Mouse (Mus musculus) CD8-positive naive resting alpha-beta T cell, adult 2 months (primary cell): ENCODE results near the gene Sox13.

Experiments used
- DNase-seq, 2 experiments: peaks; one replicate each; pipeline ENCODE4 v3.0.0; 2022; ENCODE audit warnings: low read depth in 2 of 2, low spot score in 2 of 2

Sox13 gene

DNA sequence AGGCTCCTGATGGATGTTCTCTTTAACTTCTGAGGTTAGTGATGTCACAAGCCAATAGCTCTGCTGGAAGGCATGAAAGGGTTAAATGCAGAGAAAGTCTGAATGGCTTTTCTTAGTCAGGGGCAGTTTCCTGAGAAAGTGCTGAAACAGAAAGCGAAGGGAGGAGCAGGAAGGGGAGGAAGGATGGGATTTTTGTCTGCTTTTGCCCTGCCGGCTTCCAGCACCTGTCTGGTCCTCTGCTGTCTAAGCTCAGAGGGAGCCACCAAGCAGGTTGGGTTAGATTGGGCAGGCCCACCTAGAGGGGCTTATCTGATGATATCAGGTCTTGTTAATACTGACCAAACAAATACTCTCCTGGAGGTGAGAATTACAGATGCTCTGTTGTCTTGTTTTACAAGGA is 8.4 kb upstream of the Sox13 start:
- no peak for DNase-seq

DNA sequence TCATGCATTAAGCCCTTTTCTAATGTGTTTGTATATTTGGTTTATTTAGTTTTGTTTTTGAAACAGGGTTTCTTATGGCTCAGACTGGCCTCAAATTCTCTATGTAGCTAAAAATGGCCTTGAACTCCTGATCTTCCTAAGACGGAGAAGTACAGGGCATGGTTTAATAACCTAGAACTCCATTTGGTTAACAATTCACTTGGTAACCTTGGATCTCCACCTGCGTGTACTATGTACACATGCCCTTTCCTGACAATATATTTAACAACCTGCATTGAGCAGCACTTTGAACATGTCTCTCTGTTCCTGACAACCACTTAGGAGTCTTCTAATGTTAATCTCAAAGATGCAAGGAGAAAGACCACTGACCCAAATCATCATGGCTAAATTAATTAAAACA is 7.0 kb upstream of the Sox13 start:
- DNase-seq = no peak

DNA sequence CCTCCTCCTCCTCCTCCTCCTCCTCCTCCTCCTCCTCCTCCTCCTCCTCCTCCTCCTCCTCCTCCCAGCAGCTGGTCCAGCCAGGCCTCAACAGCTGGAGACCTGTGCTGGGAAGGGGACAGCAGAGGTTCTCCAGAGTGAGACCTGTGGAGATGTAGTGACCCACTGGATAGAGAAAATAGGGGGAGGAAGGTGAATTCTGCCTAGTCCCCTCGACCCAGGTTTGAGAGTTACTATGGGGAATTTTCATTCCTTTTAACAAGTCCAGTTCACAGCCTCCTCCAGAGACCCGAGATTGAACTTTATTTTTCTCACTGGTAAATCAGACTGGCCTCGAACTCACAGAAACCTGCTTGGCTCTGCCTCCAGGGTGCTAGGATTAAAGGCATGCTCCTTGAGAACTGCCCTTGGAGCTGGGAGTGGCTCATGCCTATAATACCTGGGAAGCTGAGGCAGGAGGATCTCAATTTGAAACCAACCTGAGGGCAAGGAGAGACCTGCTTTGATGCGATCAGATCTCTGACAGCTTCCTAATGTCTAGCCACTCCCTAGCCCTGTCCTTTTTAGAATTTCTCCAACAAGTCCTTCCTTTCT is 467 bp upstream of the Sox13 start:
- no peak for DNase-seq

DNA sequence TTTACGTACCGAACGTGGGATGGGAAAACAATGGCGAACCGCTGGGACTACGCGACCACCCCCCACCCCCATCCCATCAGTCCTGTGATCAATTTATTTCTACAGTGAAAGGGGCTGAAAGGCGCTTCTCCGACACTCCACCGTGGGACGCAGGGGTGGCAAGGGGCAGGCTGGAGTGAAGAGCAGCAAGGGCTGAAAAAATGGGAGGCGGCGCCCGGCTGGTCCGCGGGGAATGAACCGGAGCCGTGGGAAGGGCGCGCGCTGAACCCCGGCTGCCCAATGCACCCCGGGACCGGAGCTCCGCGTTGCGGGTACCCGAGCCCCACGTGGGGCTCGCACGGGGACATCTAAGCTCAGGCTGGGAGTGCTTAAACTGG is 1.0 kb downstream of the Sox13 start:
- no peak for DNase-seq

DNA sequence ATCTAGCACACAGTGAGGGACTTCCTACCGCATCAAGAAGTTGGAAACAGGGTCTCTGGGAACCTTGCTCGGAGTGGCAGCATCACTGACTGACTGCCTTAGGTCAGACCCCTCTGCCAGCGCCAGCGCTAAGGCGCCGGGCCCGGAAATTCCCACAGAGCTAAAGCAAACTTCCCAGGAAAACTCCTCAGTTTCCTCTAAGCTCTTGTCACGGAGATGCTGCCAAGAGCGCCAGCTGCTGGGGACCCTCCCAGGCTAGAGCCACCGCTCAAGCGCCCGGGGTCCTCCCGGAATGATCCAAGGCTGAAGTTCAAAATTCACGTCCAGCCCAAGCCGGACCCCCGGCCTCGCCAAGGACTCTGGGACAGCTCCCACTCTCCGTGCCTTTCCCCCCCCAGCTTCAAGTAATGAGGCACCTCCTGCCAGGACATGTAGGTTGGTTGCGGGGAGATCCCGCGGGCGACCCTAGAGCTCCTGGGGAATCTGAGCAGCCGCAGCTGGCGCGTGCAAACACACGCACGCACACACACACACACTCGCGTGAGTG is 1.5 kb downstream of the Sox13 start:
- DNase-seq = no peak

DNA sequence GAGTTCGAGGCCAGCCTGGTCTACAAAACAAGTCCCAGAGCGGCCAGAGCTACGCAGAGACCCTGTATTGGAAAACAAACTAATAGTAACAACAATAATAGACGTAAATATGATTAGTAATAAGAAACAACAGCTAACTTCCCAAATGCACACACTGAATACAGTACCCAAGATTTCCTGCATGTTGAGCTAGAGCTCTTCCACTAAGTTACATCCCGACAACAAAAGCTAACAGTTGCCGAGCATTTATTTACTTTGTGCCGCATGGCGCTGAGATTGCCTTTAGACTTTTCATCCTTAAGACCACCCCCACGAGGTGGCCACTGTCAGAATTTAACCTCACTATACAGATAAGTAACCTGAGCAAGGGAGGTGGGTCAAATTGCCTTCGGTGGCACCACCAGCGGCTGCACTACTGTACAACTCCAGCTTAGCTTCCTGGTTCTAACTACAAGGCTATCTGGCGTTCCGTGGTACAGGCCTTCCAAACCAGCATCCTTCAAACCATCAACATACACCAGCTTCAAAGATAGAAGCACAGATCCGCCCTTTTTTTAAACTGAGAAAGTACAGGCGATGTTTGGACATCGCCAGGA is 2.1 kb downstream of the Sox13 start:
- no peak for DNase-seq

DNA sequence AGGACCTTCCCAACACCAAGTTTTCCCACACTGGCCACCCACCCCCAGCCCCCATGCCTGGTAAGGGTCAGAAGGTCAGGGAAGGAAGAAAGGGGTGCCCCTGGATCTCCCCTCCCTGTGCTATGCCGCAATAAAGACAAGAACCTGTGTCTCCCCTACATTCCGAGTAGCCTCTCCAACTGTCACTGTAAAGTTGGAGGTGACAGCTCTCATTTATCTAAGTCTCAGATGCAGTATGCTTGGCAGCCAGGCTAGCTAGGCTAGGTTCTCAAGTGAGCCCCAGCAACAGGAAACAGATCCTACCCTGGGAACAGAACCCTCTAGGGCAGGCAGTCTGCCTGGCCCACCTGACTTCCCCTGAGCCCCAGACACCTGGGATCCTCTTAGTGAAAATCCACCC is 3.1 kb downstream of the Sox13 start:
- no peak for DNase-seq

DNA sequence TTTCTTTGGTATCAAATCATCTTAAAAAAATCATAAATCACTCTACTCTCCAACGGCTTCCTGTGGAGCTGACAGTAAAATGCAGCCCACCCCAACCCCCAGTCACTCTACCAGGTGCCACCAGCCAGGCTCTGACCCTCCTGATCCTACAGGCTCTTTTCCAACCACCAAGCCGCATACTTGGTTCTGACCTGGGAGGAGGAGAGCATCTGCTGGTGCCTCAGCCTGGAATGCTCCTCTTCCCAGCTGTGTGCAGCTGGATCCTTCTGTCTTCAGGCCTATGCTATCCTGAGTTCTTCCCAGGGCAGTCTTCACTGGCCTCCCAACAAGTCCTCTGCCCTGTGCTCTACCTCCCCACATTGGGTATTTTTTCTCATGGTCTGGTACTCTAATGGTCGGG is 3.7 kb downstream of the Sox13 start:
- DNase-seq = no peak

DNA sequence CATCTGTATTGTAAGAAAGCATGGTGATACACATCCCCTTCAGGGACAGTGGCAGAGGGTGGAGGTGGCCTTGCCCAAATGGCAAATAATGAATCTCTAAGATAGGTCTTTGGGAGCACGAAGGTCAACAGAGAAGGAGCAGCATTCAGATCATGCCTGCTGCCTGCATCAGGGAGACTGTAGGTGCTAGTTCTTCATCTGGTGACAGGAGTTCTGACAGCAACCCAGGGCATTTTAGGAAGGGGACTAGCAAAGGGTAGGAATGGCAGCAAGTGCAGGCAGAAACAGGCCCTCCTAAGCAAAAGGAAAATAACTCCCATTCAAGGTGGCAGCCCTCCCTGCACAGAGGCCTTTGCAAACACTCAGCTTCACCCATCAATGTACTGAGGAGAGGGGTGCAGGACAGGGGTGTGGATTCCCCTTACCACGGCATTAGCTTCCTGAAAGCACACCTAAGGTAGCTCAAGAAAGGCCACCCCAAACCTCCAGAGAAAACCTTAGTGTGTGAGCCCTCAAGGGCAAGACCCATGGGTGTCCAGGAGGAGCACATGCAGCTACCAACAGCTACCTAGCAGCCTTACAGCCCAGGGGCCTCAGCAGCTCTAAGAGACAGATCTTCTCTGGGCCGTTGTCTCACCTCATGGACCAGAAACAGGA is 4.9 kb downstream of the Sox13 start:
- DNase-seq = no peak

DNA sequence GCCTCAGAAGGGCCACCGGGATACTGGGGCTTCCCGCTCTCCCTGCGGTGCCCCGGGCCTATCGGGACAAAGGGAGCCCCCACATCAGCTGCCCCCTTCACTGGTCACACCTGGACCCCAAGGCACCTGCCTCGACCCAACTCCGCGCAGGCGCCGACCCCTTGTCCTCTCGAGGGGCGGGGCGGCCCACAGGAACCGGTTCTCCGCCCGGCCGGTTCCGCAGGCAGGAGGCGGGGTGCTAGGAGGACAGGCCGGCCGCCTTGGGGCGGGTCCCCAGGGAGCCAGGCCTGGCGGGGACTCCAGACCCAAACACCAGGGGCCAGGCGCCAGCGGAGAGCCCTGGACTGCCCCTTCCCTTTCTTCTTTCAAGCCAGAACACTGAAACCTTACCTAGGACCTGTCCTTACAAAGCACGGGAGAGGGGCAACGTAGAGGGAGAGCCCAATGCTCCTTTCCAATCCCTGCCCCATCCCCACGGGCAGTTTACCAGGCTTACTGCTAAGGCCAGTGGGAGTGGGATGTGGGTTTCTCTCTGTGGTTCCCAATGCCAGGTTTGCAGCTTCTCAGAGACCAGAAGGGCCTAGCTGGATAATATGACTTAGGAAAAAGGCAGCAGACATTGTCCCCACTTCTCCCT is 5.9 kb downstream of the Sox13 start:
- no peak for DNase-seq

DNA sequence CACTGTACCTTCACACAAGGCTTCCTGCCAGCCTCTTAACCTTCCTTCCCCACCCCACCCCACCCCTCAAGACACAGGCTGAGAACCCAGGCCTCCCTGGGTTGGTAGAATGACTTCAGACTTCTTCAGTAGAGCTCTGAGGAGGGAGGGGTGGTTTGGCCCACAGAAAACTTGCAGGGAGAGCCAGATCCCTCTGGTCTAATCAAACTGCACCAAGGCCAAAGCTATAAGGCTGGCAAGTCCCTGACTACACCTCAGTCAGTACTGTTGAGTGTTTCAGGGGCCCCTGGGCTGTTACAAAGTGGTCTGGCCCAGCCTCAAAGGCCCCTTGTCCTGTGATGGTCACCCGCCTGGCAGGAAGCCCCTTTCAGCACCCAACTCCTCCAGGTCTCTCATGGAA is 6.6 kb downstream of the Sox13 start:
- DNase-seq = no peak

DNA sequence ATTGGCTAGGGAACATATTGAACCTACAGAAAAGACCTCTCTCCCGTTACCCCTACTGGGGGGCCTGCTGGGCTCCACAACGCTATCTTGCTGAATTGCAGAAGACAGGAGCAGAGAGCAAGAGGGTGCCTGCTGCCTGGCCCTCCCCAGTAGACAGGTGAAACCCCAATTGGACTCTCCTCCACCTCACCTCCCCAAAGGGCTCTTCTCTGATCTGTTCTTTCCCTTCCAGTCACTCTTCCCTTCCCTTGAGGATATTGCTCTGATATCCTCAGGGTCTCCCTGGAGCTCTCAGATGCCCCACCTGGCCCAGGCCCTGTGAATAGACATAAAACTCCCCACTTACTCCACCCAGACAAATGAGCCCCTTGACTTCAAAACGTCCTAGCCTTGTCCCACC is 7.1 kb downstream of the Sox13 start:
- DNase-seq = no peak

DNA sequence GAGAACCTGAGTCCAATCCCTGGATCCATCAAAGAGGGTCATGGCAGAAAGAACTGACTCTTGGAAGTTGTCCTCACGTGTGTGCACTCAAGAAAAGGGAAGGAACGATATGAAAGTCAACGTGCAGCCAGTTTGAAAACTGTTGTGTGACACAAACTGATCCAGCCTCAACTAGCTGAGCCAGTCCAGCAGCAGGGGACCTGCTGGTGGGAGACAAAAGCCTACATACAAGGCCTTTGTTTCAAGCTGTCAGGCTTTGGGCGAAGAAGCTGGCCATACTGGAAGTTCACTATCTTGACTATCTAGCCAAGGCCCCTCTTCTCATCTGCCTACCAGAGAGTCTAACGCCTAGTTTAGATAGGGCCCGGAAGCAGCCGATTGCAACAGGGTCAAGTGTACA is 7.7 kb downstream of the Sox13 start:
- DNase-seq = no peak

DNA sequence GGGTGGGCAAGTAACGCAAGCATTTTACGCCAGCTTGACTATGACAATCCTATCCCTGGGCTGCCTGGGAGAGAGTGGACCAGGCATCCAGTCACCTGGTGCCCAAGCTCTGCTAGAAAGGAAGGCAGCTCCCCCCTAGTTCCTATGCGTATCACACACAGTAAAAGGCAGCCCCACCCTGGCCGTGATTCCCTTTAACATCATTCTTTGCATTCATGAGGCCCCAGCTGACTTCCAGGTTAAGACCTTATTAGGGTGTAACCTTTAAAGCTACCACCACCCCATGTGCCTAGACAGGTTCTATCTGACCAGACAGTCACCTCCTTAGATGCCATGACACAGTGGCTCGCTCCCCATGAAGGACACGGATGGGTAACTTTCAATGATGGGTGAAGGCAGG is 8.7 kb downstream of the Sox13 start:
- DNase-seq = no peak

DNA sequence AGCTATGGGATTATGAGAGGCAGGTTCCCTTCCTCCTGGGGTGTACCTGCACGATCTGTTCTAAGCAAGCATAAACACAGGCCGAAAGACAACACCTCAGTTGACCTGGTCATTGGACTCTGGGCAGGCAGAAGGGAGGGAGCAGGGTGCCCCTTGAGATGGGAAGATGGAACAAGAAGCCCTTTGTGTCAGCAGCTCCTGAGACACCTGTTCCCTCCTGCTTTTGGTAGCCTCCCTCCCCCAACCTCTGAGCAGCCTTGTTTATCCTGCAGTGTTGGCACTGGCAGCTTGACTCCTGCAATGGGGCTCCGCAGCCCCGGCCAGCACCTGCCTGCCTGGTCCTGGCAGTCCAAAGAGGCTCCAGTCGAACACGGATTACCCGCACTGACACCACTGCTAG is 9.1 kb downstream of the Sox13 start:
- DNase-seq = no peak

DNA sequence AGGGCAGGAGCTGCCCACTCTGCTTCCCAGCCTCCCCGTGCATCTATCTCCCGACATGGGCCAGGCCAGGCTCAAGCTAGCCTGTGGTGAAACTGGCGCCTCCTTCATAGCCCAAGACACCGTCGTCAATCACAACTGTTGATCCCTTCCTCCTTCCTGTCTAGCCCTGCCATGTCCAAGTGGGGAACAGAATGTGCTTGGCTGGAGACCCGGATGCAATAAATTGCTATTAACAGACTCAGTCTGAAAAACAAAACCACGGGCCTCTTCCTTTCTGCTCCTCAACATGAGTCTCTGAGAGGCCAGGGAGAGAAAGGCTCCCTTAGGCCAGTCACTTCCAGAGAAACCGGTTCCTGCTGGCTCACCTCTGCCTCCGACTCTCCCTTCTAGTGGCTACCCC is 11.2 kb downstream of the Sox13 start:
- DNase-seq = no peak

DNA sequence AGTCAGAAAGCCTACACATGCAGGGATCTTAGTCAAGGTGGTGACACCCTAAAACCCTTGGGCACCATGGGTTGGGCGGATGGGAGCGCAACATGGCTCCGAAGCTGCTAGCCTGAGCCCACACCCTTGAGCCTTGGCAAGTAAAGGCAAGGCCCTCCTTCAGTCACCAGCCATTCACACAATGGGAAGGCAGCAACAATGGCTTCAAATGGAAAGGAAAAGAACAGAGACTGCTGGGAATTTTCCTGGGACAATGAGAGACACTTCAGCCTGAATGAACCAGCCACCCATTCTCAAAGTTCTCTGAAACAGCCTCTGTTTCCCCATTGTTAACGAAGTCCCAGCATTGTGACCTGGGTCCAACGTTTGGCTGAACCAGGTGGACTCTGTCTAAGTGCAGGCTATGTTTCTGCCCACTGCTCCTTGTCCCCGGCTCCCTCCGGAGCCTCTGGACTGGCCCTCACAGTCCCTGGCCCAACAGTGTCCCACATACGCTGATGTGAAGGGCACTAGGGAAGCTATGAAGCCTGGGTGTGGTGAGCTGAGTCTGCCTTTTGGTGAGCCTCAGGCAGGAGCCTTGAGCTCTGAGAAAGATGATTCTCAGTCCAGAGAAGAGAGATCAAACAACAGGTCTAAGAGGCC is 12.6 kb downstream of the Sox13 start:
- DNase-seq = no peak

DNA sequence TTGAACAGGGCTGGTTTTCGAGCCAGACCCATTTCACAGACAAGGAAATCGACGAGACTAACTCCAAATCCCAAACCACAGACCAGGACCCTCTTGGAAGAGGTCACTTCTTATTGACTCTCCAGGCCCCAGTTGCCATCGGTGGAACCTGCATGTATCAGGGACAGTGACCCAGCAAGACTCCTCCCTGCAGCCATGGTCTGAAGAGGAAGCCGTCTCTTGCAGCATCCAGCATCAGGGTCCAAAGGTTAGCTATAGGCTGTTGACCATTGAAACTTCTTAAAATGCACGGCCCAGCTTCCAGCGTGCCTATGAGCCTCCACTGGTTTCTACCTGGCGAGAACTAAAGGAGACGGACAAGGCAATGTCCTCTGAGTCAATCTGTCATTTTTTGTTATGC is 14.4 kb downstream of the Sox13 start:
- no peak for DNase-seq

DNA sequence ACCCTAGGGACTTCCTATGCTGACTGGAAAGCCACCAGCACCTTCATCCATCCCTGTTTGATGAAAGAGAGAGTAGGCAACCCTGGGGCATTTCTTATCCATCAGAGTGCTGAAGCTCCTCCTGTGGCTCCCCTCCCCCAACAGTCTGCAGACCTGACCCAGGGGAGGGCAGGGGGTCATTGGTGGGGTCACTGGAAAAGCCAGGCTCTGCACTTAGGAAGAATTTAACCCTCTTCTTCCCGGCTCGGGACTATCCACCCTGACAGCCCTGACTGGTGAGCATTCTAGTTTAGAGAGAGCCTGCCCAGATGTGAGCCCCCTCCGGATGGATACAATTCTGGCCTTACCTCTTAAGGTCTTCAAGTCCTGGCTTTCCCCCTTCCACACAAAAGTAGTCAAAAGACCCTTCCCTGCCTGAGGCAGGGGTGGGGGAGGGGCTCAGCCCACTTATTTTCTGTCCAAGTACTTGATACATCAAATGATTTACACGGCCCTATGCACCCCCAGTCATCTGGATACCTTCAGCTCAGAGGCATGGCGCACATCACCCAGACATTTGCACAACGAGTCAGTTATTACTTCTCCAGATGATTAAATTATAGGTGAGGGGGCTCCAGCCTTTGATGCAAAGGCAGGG is 15.2 kb downstream of the Sox13 start:
- DNase-seq = no peak

DNA sequence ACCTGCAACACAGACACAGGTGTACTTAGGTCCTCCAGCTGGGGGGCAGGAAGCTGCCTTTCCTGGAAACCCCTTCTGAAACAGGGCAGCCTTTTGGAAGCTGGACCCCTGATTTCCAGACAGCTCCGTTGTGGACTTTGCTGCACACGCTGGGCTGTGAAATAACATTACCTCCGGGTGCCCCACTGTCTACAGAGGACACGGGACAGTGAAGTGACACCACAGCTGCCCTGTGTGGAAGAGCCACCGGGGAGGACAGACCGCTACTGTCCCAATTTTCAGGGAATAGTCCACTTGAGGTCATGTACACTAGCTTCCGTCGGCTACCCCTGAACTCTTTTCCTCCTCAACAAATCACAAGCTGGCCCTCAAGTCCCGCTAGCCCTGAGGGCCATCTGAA is 15.9 kb downstream of the Sox13 start:
- no peak for DNase-seq

DNA sequence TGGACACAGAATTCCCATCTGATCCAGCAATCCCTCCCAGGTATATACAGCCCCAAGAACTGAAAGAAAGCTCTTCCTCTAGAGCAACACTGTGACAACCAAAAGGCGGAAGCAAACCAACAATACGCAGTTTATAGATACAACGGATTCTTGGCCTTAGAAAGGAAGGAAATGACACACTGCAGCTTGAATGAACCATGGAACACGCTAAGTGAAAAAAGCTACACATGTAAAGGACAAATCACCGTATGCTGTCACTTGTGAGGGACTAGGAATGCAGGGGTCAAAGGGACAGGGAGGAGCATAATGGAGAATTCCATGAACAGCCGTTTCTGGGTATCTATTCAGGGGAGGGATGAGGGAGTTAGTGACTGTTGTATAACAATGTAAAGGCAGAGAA is 16.7 kb downstream of the Sox13 start:
- no peak for DNase-seq
